Mouse (Mus musculus) adrenal gland, postnatal 0 days (tissue): Measurements from ENCODE around the gene Pnliprp2. TPM values are rescaled to one million over a fixed set of nuclear protein-coding genes. Genes with fewer than 3 reads are reported as not detected.

Experiments used
- polyA plus RNA-seq: library from polyadenylated mRNA; unstranded; fragments of >200 nt; fragmentation: Nextera tagmentation; extraction: Ambion mirVana; gene quantifications from 2 replicates; pipeline ENCODE4 v1.2.1, GENCODE M21; 2015

Pnliprp2 gene
- not detected in 2 replicates for polyA plus RNA-seq

GRCm38 (mm10) chr19:58759423-58759822, at the start of gene Pnliprp2:
TSS of gene Pnliprp2 (plus strand) at chr19:58759719.

GRCm38 (mm10) chr19:58728445-58729031, 31.0 kb upstream of the Pnliprp2 start, which contains the start of gene Pnliprp1:
TSS of gene Pnliprp1 (plus strand) at chr19:58728887.

GRCm38 (mm10) chr19:58794284-58794683, 34.8 kb downstream of the Pnliprp2 start, which contains the start of gene 1700019N19Rik:
TSS of gene 1700019N19Rik (minus strand) at chr19:58794461.

Other genes starting within 250 kb of the Pnliprp2 start
- not detected in 2 replicates for gene Ccdc172, start 247.7 kb upstream of the Pnliprp2 start, polyA plus RNA-seq
- not detected in 2 replicates for gene Pnlip, start 107.2 kb upstream of the Pnliprp2 start, polyA plus RNA-seq
- not detected in 2 replicates for gene Pnliprp1, start 30.8 kb upstream of the Pnliprp2 start, polyA plus RNA-seq
- gene 1700019N19Rik, start 34.7 kb downstream of the Pnliprp2 start, polyA plus RNA-seq = not detected in 2 replicates
- 0.37 TPM in 1 of 2 replicates, not detected in the other for gene Eno4, start 183.7 kb downstream of the Pnliprp2 start, polyA plus RNA-seq
- gene Hspa12a, start 183.9 kb downstream of the Pnliprp2 start, polyA plus RNA-seq = 16.5 and 17.7 TPM in 2 replicates